Mouse (Mus musculus) liver, embryonic 14.5 days (tissue): ENCODE results near the gene Ell. TPM values are rescaled to one million over a fixed set of nuclear protein-coding genes. Genes with fewer than 3 reads are reported as not detected.

ENCODE experiments used
- ATAC-seq: fragments of 200-750 bp; cut with Nextera tagmentation; 2 replicates; pipeline ENCODE4 v1.8.0; 2017; ENCODE audit warnings: moderate number of reproducible peaks, mild to moderate bottlenecking, moderate library complexity; ENCODE audit not compliant: insufficient read depth
- DNase-seq, 3 experiments: peaks; one replicate each; pipeline ENCODE4 v3.0.0-alpha.2; 2012 to 2013; ENCODE audit warnings: low read depth in 3 of 3, low spot score in 3 of 3
- H3K27ac ChIP-seq: fragments of 300-500 bp; sonication (generic); 2 replicates; pipeline ENCODE4 v1.5.1; 2014; ENCODE audit warnings: moderate library complexity, mild to moderate bottlenecking, control low read depth, inconsistent platforms
- H3K27me3 ChIP-seq: fragments of 300-500 bp; sonication (generic); 2 replicates; pipeline ENCODE4 v1.6.1; 2014; ENCODE audit warnings: mild to moderate bottlenecking, low read length, moderate library complexity; ENCODE audit not compliant: control insufficient read depth, insufficient read depth
- H3K36me3 ChIP-seq: fragments of 300-500 bp; sonication (generic); replicated peaks from 2 replicates; pipeline ENCODE4 v1.6.1; 2014; ENCODE audit warnings: low read depth; ENCODE audit not compliant: control insufficient read depth, insufficient read depth
- H3K4me1 ChIP-seq, 2 experiments: fragments of 200-500 bp in 1 of 2; fragments of 300-500 bp in 1 of 2; sonication (generic) in 1 of 2; replicated peaks; 2 replicates each; pipeline ENCODE4 v1.6.1; 2012 to 2014; ENCODE audit warnings: antibody characterized with exemption in 1 of 2, inconsistent platforms in 1 of 2, low read length in 1 of 2; ENCODE audit not compliant: control insufficient read depth in 2 of 2, insufficient read depth in 2 of 2
- H3K4me2 ChIP-seq: fragments of 300-500 bp; sonication (generic); 2 replicates; pipeline ENCODE4 v1.6.1; 2014; ENCODE audit warnings: low read depth, mild to moderate bottlenecking, control low read depth, moderate library complexity
- H3K4me3 ChIP-seq, 2 experiments: fragments of 200-500 bp in 1 of 2; fragments of 300-500 bp in 1 of 2; sonication (generic) in 1 of 2; 2 replicates each; pipeline ENCODE4 v1.5.1; 2012 to 2014; ENCODE audit warnings: low read depth in 2 of 2, low read length in 2 of 2, mild to moderate bottlenecking in 2 of 2, control low read depth in 1 of 2, inconsistent platforms in 1 of 2, moderate library complexity in 1 of 2; ENCODE audit not compliant: insufficient read depth in 1 of 2
- H3K9ac ChIP-seq: fragments of 300-500 bp; sonication (generic); replicated peaks from 2 replicates; pipeline ENCODE4 v1.6.1; 2014; ENCODE audit warnings: mild to moderate bottlenecking, control low read depth, moderate library complexity
- H3K9me3 ChIP-seq: fragments of 300-500 bp; sonication (generic); 2 replicates; pipeline ENCODE4 v1.6.1; 2016; ENCODE audit warnings: low read length, mixed read lengths; ENCODE audit not compliant: control insufficient read depth
- CTCF ChIP-seq: IDR thresholded peaks from 2 replicates; pipeline ENCODE4 v1.5.1; 2016; ENCODE audit warnings: antibody characterized with exemption, low read depth, control low read depth
- EP300 ChIP-seq: IDR thresholded peaks from 2 replicates; pipeline ENCODE4 v1.6.1; 2016; ENCODE audit warnings: antibody characterized with exemption, low read depth
- WGBS: fragments of 180-500 bp; shearing (Covaris S2); extraction: QIAGEN DNeasy Blood & Tissue Kit; methylation state at CpG from one replicate; pipeline ENCODE4 v1.1.7; 2014; ENCODE audit not compliant: insufficient replicate concordance; 5-methylcytosine and 5-hydroxymethylcytosine counted together
- polyA plus RNA-seq, 2 experiments: library from polyadenylated mRNA; depleted of rRNA in 1 of 2; stranded (reverse) in 1 of 2; unstranded in 1 of 2; fragments of >200 nt; fragmentation: Nextera tagmentation in 1 of 2; extraction: Ambion mirVana in 1 of 2; gene quantifications; 2 replicates each; pipeline versions ENCODE4 v1.2.1 to v1.2.3; 2012 to 2014

Gene Ell
- polyA plus RNA-seq, 2 experiments: 7.7 to 8.9 TPM

- Histone ChIP-seq H3K27me3 (no peaks in the 10 kb centered on the region), H3K27ac (no peak overlapping the region), H3K4me2 (no peak overlapping the region), H3K9me3 (no peaks in the 10 kb centered on the region), H3K9ac (no peak overlapping the region), H3K4me3 (no peak overlapping the region), H3K4me1 (peaks cover 7 to 14% of the 10 kb centered on the region in 2 experiments), H3K36me3 (peaks cover 22% of the 10 kb centered on the region)
- TF ChIP-seq CTCF (no peak), EP300 (no peak)
- ATAC-seq (no peak), DNase-seq (no peak)
- 89% methylated on average over 12 of the region's 12 CpGs for WGBS
Observed at GRCm38 (mm10) chr8:70591569-70591968, 52.3 kb downstream of the Ell start.

- WGBS: 57% methylated on average over 8 of the region's 8 CpGs
- Histone ChIP-seq H3K9ac (peak overlapping the region; percentile 65), H3K4me2 (peak overlapping the region; percentile 99), H3K9me3 (no peaks in the 10 kb centered on the region), H3K4me3 (peak overlapping the region in 1 of 2 experiments; percentile 70; a peak in 1 of 4 replicates), H3K4me1 (peaks cover 7 to 14% of the 10 kb centered on the region in 2 experiments), H3K36me3 (peaks cover 12% of the 10 kb centered on the region), H3K27ac (no peak overlapping the region; the same call in 1 of the 2 replicates), H3K27me3 (no peaks in the 10 kb centered on the region)
- ATAC-seq (no peak), DNase-seq (no peak)
- TF ChIP-seq EP300 (no peak), CTCF (no peak)
Observed at GRCm38 (mm10) chr8:70593173-70593572, 53.9 kb downstream of the Ell start.

- H3K4me3 ChIP-seq: peak within 1 kb of the TSS; percentile 59 to 70
- peaks cover 12% of the 10 kb centered on the region for H3K36me3 ChIP-seq
- peak within 1 kb of the TSS; percentile 65 for H3K9ac ChIP-seq
- peaks cover 7 to 14% of the 10 kb centered on the region in 2 experiments for H3K4me1 ChIP-seq
- under 1% methylated on average over 40 of the region's 40 CpGs for WGBS
- TF ChIP-seq EP300: no peak
- TF ChIP-seq CTCF: no peak
- no peaks in the 10 kb centered on the region for H3K9me3 ChIP-seq
- H3K4me2 ChIP-seq: peak within 1 kb of the TSS; percentile 99
- peak; percentile 85 for ATAC-seq
- peak; percentile 83 to 87 (median 84) for DNase-seq
- no peaks in the 10 kb centered on the region for H3K27me3 ChIP-seq
- peak within 1 kb of the TSS; percentile 67 for H3K27ac ChIP-seq
Observed at GRCm38 (mm10) chr8:70593961-70594609, 54.8 kb downstream of the Ell start, which contains the start of gene Isyna1. Gene Isyna1, plus strand, starts transcription at chr8:70594373.

- TF ChIP-seq CTCF: no peak
- no peak for TF ChIP-seq EP300
- H3K4me1 ChIP-seq: peaks cover 7 to 14% of the 10 kb centered on the region in 2 experiments
- ATAC-seq (peak; percentile 21), DNase-seq (no peak)
- H3K9ac ChIP-seq: peak overlapping the region; percentile 65
- no peak overlapping the region for H3K27ac ChIP-seq
- H3K4me2 ChIP-seq: peak overlapping the region; percentile 99
- H3K36me3 ChIP-seq: peaks cover 10% of the 10 kb centered on the region
- no peaks in the 10 kb centered on the region for H3K9me3 ChIP-seq
- H3K4me3 ChIP-seq: peak overlapping the region; percentile 59 to 70
- 7% methylated on average over 82 of the region's 82 CpGs for WGBS
- no peaks in the 10 kb centered on the region for H3K27me3 ChIP-seq
Observed at GRCm38 (mm10) chr8:70594621-70595564, 55.6 kb downstream of the Ell start.

- ATAC-seq: no peak
- Histone ChIP-seq H3K4me3 (no peak overlapping the region), H3K4me1 (peaks cover 12 to 15% of the 10 kb centered on the region in 2 experiments), H3K27ac (no peak overlapping the region), H3K4me2 (peak overlapping the region; percentile 99), H3K27me3 (no peaks in the 10 kb centered on the region), H3K36me3 (peaks cover 4% of the 10 kb centered on the region), H3K9me3 (no peaks in the 10 kb centered on the region), H3K9ac (no peak overlapping the region)
- TF ChIP-seq EP300: no peak
- no peak for TF ChIP-seq CTCF
- DNase-seq: no peak
- 87% methylated on average over 12 of the region's 12 CpGs for WGBS
Observed at GRCm38 (mm10) chr8:70595811-70596210, 56.6 kb downstream of the Ell start.
